Mouse (Mus musculus) erythroblast, embryonic 14.5 days (primary cell): ENCODE data around the gene Pabpn1.

Source experiments
- GATA1 ChIP-seq: IDR thresholded peaks from 2 replicates; pipeline ENCODE4 v1.6.1; 2012; ENCODE audit warnings: low read length, inconsistent platforms, mixed read lengths
- TAL1 ChIP-seq: IDR thresholded peaks from 3 replicates; pipeline ENCODE4 v1.6.1; 2012; ENCODE audit warnings: low read length, inconsistent platforms, mixed read lengths

- TF ChIP-seq GATA1, result no peak
- no peak for TF ChIP-seq TAL1
Measured at GRCm38 (mm10) chr14:54944939-54945338, 52.6 kb downstream of the Pabpn1 start.
